Mouse (Mus musculus) urinary bladder, adult 18-20 months (tissue): ENCODE measurements at regions not wholly inside any gene's neighbourhood (a gene's known extent, or its start where the extent isn't known, plus 50 kb on each side); places are given as distances from the start of the nearest gene placed in this dataset.
A peak's percentile ranks its signal among the peaks of the same experiment; 100 is the strongest.
"Not testable (repeated sequence)": the region's sequence is repeated elsewhere in the genome, so short reads cannot be mapped to it uniquely, and the experiment has no call there.

Source experiments
- DNase-seq, 2 experiments: peaks; one replicate each; pipeline ENCODE4 v3.0.0; 2022; ENCODE audit warnings: low spot score in 2 of 2, mixed read lengths in 2 of 2

DNA sequence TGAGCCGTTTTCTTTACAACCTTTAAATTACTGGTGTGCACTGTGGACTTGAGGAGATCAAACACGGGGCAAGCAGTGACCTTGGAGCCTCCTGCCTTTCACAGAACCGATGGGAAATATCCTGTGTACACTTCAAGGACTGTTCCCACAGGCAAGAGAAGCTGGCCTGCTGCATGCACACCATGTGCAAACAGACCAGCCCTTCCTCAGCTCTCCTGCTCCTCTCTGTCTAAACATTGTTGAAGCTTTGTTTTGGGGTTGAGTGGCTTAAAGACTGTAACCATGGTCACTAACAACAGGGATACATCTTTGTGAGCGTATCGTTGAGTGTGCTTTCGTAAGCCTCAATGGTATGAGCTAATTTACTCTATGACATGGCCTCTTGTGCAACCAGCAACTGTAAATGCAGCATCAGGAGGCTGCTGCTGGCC, 50.2 kb upstream of the Agps start:
- no peak for DNase-seq

DNA sequence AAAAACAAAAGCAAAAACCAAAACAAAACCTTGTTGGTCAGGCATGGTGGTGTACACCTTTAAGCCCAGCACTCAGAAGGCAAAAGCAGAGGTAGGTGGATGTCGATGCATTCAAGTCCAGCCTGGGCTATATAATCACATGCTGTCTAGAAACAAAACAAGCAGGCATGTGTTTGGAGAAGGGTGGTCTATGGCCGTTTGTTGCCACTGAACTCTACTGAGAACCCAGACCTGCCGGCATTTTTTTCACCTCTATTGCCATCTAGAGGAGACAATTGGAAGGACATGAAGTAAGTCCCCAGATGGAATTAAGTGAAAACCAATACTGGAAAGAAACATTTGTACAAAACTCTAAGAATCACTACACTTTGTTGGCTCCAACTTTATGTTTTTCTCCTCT, 50.9 kb upstream of the Agps start:
- no peak for DNase-seq

DNA sequence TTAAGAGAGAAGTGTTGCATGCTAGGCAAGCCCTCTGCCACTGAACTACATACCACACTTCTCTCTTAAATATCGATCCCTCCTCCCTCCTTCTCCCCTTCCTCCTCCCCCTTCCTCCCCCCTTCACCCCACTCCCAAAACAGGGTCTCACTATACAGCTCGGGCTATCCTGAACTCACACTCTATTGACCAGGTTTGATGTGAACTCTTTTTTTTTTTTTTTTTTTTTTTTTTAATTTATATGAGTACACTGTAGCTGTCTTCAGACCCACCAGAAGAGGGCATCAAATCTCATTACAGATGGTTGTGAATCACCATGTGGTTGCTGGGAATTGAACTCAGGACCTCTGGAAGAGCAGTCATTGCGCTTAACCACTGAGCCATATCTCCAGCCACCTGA, 53.3 kb upstream of the Agps start:
- not testable (repeated sequence) for DNase-seq

DNA sequence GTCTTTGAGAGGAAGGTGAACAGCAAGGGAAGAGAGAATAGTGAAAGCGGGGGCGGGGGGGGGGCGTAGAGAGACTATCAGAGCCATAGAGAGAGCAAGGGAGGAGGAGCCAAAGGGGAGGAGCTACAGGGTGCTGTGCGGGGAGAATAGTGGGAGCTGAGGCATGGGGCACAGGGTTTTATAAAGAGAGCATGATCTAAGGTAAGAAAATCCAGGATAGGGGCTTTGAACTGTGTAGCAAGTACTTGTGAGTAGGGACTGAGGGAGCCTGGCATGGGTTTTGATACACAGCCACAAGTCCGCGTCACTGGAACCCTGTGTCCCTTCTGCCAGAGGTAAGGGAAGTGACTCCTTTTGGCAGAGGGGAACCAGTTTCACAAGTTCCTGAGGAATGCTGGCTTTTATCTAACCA, 54.9 kb upstream of the Agps start:
- peak in 1 of 2 experiments; percentile 65 for DNase-seq

DNA sequence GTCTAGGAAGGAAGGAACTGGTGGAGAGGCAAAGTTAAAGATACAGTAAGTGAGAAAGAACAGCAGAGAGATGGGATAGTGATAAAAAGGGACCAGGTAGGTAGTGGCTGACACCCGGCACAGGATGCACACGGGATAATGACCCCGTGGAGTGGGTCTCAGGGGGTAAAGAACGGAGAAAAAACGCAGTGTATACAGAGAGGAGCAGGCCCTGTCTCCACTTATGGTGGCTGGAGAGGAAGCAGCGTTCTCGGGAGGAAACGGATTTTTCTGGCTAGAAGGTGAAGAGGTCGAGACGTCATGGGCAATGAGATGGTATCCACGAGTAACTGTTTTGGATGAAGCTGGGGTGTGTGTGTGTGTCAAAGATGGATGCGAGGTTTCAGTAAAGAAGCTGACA, 55.4 kb upstream of the Agps start:
- DNase-seq = no peak

DNA sequence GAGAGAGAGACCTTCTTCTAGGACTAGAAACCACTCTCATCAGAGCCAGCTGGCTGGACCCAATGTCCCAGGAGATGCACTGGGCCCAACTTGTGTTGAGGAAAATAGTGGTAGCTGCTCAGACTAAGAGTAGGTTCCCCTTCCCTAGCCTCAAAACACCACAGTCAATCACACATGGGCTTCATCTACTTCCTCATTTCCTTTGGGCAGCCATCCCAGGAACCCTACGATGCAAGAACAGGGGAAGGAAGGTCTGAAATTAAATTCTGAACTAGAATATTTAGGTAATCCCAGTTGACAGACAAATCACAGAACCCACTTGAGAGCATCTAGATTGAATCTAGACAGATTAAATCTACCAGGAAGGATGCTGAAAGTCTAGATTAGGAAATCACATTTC, 56.8 kb upstream of the Agps start:
- no peak for DNase-seq

DNA sequence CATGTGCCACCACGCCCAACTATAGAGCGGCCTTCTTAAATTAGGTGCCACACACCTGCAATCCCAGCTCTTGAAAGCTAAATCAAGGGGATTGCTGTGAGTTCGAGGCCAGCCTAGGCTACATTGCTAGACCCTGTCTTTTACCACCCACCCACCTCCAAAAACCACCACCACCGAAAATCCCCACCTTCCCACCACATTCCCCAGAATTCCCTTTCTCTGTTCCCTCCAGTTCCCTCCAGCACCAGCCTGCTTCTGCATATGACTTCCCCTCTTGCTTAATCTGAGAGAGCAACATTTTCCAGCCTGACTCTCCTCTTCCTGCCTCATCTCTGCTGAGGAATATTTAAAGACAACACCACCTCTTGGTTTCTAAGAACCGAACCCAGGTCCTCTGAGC, 58.5 kb upstream of the Agps start:
- DNase-seq = no peak

DNA sequence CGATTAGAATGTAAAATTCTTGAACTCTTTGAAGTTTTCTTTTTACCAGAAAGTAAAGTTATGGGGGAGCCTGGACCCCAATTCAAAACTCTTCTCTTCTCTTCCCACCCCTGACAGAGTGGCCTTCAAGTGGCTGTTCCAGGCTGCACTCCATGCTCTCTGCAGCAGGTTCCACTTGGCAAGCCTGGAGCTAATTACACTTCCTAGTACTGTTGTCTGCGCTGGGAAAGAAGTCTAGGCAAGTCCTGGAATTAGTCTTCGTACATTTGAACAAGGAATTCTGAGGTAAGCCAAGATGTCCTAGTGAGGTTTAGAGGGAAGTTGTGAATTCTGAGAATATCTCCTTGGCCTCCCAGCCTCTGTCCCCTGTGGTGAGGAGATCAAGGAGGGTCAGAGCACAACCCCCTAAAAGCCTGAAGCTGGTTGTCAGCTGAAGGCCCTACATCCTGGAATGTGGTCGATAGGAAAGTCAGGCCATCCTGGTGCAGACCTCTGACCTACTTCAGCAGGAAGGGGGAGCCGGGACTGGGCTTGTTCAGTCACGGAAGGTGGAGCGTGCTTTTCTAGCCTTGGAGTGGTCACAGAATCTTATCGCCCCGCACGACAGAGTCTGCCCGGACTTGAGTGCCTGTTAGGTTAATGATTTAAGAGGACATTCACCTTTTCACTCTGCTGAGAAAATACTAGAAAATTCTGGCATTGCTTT, 59.6 kb upstream of the Agps start:
- peak in 1 of 2 experiments; percentile 79 for DNase-seq

DNA sequence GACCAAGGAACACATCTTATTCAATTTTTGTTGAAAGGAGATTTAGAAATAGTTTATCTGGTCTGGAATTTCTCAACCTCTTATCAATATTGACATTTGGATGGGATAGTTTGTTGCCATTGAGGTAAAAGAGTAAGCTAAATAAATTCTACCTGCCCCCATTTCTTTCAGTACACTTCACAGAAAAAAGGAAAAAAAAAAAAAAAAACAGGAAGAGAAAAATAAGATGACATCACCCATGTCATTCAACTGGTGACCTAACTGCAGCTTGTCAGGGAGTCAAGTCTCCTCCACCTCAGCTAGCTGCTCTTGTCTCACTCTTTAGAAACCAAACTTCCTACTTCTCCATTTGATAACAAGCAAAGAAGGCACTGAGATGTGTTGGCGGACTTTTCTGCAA, 61.3 kb upstream of the Agps start:
- DNase-seq = no peak

DNA sequence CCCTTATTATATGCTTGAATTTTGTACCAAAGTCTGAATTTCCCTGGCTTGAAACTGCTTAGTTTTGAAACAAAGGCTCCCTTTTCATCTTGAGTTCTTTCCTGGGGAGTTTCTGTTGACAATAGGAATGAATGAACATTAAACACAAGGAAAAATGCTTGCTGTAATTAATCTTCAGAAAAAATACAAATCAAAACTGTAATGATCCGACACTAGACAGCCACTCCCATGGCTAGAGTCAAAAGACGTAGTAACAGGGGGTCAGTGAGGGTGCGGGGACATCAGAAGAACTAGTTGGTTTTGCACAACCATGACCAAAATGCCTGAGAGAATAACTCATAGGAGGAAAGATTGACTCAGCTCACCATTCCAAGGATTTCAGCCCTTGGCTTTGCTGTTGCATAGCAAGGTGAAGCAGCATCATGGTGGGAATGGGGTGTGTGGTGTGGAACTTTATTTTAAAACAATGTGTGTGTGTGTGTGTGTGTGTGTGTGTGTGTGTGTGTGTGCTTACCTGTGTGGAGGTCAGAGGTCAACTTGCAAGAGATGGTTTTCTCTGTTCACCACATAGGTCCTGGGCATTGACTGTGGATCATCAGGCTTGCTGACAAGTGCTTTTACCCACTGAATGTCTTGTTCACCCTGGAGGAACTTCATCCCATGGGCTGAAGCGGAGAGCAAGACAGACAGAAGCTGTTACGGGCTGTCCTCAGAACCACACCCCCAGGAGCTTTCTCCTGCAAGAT, 63.2 kb upstream of the Agps start:
- no peak for DNase-seq

DNA sequence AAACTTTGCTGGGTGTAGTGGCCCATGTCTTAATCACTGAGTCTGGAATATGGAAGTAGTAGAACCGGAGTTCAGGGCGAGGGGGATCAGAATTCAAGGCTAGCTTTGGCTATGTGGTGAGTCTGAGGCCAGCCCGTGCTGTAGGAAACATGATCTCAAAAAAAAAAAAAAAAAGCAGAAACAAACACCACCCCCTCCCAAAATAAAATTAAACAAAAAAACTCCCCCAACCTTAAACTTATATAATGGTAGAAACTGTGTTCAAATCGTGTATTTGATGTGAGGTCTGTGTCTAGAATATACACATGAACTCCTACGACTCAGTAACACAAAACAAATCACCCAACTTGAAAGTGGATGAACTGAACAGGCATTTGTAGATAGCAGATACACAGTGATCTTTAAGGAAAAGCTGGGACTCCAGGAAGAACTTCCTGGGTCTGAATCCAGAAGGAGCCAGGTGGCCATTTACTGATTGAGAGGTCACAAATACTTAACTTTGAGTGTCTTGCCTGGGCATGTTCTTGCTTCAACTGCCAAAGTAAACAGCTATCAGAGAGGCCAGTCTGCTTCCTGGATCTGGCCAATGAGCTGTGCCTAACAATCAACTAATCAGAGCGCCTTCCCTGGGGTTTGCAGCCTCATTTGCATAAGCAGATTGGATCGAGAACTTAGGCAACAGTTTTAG, 63.6 kb upstream of the Nfe2l2 start:
- DNase-seq = peak in 1 of 2 experiments; percentile 66

DNA sequence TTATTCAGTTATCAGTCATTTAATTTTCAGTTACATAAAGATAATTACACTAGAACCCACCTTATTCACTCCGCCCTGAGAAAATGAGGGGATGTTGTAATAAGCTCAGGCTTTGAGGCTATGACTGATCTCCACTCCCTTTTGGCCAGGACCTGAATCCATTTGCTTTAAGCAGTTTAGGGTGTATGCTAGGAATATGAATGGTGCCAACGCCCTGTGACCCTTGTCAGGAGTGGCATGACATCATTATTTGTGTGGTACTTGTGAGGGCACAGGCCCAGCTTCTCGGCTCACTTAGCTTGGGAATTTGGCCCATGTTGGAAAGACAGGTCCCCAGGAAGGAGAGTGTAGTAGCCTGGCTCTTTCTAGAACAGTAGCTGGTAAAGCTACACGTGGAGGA, 61.0 kb upstream of the Nfe2l2 start:
- DNase-seq = no peak

DNA sequence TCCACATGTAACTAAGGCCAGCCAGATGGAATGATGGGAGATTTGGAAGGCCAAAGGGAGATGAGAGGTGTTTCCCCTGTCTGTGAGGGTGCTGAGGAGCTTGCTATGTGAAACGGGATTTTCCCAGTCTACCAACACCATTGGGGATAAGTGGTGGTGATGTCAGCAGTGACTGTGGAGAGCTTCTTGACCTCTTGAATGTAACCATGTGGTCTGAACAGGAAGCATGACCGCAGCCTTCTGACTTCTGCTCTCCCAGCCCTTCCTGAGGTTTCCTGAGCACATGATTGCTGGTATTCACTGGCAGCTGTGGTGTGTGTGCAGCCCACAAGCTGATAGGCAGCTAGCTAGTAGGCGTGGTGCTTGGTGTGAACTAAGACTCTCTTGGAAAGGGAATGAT, 58.8 kb upstream of the Nfe2l2 start:
- no peak for DNase-seq

DNA sequence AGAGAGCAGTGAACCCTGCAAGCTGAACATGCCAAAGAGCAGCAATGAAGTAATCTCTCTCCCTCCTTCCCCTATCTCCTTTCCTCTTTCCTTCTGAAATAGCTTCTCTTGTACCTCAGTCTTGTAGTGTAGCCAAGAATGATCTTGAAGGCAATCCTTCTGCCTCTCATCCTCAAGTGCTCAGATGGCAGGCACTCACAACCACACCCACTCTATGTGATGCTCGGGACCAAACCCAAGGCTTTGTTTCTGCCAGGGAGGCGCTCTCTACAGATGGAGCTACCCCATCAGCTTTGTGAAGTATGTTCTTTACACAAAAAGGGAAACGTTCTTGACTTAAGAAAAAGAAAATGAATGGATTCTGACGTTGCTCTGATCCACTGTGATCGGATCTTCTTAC, 57.6 kb upstream of the Nfe2l2 start:
- no peak for DNase-seq

DNA sequence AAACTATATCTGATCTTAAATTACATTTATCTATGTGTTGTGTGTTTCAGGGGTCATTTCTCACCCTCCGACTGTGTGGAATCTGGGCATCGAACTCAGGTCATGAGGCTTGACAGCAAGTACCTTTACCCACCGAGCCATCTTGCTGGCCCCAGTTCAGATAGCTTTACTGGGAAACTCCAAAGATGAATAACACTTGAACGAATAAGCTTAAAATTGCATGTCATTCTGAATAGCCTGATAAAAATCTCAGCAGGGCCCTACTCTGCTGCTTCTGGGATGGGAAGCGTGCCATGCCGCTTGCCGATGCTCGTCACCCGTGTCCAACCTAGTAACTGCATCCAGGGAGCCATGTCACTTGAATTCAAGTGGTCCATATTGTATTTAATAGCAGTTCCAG, 57.2 kb upstream of the Nfe2l2 start:
- no peak for DNase-seq

DNA sequence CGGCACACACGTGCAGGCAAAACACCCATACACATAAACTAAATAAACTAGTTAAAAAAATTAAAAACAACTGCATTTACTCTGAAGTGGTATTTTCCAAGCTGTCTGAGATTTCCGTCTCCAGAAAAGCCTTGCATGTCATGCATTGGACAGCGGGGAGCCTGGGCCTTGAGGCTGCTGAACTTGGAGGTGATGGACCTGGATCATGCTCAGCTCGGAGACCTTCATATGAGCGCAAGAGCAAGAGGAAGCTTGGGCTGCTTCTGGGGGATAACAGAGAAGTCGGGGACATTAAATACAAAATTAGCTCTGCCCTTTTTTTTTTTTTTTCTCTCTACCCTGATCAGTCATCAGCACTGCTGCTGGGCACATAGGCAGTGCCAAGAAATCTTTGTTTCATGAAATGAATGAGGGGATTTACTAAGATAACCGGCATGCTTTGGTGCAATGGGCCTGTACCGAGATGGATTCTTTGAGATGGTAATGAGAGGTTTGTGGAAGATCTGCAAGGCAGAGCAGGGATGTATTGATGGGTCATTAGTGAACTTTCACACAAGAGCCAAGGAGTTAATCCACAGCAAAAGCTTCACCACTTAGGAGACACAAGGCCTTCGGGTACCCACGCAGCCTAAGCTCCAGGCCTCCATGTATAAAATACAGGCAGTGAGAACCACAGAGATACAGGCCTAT, 54.9 kb upstream of the Nfe2l2 start:
- DNase-seq = no peak

DNA sequence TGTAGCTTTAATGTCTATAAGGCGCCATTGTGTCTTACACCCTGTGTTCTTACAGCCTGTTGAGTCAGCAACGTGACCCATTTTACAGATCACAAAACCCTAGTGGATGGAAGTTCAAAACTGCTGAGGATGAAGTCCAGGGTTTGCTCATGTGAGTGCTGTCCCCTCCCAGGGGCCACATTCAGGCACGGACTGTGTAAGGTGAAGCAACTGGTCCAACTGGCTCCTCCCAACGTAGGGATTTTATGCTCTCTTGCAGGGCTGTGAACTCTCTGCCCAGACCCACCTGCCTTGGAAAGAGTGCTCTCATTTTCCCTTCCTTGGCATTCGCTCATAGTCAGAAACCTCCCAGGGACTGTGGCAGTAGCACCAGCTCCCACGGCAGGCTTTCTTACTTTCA, 53.8 kb upstream of the Nfe2l2 start:
- no peak for DNase-seq

DNA sequence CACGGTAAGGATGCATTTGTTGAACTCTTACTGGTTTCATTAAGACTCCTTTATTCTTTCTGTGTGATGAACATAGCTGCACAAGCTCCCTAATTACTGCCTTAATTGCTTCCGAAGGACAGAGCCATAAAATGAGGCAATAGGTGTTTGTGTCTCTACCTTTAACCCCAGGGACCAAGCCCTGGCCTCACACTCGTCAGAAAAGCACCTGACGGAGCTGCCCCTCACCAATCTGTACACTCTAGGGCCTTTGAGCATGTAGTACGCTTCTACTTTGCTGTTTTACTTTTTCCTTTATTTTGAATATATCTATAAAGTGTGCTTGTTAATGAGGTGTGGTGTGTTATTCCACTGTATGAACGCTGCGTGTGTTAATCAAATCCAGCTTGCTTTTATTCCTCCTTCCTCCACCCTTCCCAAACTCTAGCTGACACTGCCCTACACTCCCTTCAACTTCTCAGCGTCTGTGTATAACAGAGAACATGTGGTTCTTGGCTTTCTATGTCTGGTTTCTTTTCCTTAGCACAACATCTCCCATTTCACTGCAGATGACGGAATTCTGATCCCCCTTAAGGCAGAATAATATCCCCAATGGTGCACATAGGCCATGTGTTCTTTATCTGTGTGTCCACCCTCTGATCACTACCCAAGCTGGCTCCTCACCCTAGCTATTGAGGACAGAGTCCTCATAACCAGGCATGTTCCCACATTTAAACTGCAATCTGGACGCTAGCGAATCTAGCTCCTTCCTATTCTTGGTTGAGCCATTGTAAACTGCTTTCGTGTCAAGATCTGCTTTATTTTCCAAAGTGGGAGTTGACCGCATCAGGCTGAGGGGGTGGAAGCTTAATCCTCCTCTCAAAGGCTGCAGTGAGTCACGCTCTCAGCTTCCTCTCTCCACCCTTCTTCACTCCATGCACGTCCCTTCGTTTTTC, 52.5 kb upstream of the Nfe2l2 start:
- DNase-seq = peak in 1 of 2 experiments; percentile 56

DNA sequence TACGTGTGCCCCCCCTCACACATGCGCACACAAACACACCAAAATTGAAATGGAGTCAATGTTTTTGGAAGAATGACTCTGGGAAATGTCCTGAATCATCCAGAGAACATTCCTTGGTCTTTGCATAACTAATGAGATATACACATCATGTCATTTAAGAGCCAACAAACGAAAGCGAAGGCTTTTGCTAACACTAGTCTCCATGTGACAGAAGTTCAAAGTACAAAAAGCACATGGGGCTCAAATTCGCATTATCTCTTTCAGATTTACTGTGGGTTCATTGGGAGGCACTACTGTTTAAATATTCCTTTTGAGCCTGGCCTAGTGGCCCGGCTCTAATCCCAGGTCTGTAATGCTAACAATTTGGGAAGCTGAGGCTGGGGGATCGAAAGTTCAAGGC, 50.2 kb upstream of the Nfe2l2 start:
- no peak for DNase-seq
